Mouse (Mus musculus) kidney, embryonic 16.5 days (tissue): ENCODE measurements around the gene AC161166.1. TPM values are rescaled to one million over a fixed set of nuclear protein-coding genes. Genes with fewer than 3 reads are reported as not detected.
"Not testable (repeated sequence)": the region's sequence is repeated elsewhere in the genome, so short reads cannot be mapped to it uniquely, and the experiment has no call there.

Experiments
- ATAC-seq: fragments of 200-750 bp; cut with Nextera tagmentation; 2 replicates; pipeline ENCODE4 v1.8.0; 2017; ENCODE audit warnings: moderate TSS enrichment; ENCODE audit not compliant: low FRiP score, low TSS enrichment
- H3K27ac ChIP-seq: fragments of 300-500 bp; sonication (generic); 2 replicates; pipeline ENCODE4 v1.5.1; 2014; ENCODE audit warnings: low read length
- H3K27me3 ChIP-seq: fragments of 300-500 bp; sonication (generic); 2 replicates; pipeline ENCODE4 v1.6.1; 2014; ENCODE audit warnings: low read length, control low read depth, mixed read lengths; ENCODE audit not compliant: insufficient read depth
- H3K36me3 ChIP-seq: fragments of 300-500 bp; sonication (generic); 2 replicates; pipeline ENCODE4 v1.6.1; 2014; ENCODE audit warnings: low read length, control low read depth, mixed read lengths; ENCODE audit not compliant: insufficient read depth
- H3K4me1 ChIP-seq: fragments of 300-500 bp; sonication (generic); 2 replicates; pipeline ENCODE4 v1.6.1; 2014; ENCODE audit warnings: low read length, control low read depth, mixed read lengths; ENCODE audit not compliant: insufficient read depth
- H3K4me2 ChIP-seq: fragments of 300-500 bp; sonication (generic); replicated peaks from 2 replicates; pipeline ENCODE4 v1.6.1; 2014; ENCODE audit warnings: low read depth, low read length
- H3K4me3 ChIP-seq: fragments of 300-500 bp; sonication (generic); 2 replicates; pipeline ENCODE4 v1.5.1; 2014; ENCODE audit warnings: mild to moderate bottlenecking, low read length
- H3K9ac ChIP-seq: fragments of 300-500 bp; sonication (generic); replicated peaks from 2 replicates; pipeline ENCODE4 v1.6.1; 2014; ENCODE audit warnings: low read length
- H3K9me3 ChIP-seq: fragments of 300-500 bp; sonication (generic); 2 replicates; pipeline ENCODE4 v1.6.1; 2016; ENCODE audit warnings: low read length, control low read depth
- WGBS: fragments of 180-500 bp; shearing (Covaris S2); extraction: QIAGEN DNeasy Blood & Tissue Kit; methylation state at CpG from one replicate; pipeline ENCODE4 v1.1.7; 2014; 5-methylcytosine and 5-hydroxymethylcytosine counted together
- polyA plus RNA-seq: library from polyadenylated mRNA; unstranded; fragments of >200 nt; fragmentation: Nextera tagmentation; extraction: Ambion mirVana; gene quantifications from 2 replicates; pipeline ENCODE4 v1.2.1, GENCODE M21; 2015

Gene AC161166.1
- polyA plus RNA-seq, 1 experiment from 2014 or later, result 0.42 TPM

- WGBS, result 41% methylated on average over 7 of the region's 7 CpGs
- Histone ChIP-seq H3K36me3 (no peaks in the 10 kb centered on the region), H3K4me2 (no peak overlapping the region), H3K27me3 (peaks cover 26% of the 10 kb centered on the region), H3K4me1 (peaks cover 26% of the 10 kb centered on the region), H3K4me3 (no peak overlapping the region), H3K27ac (no peak overlapping the region), H3K9me3 (0 out of 2 replicates have a peak, but pooled peaks cover 4% of the 10 kb centered on the region), H3K9ac (no peak overlapping the region)
- no peak for ATAC-seq
Measured at GRCm38 (mm10) chr7:24500929-24501328, 11.3 kb downstream of the AC161166.1 start.

GRCm38 (mm10) chr7:24499856-24500577 lies 12.2 kb downstream of the AC161166.1 start:
- peak overlapping the region; percentile 44 for H3K4me3 ChIP-seq
- peak; percentile 80 for ATAC-seq
- H3K4me2 ChIP-seq, result peak overlapping the region; percentile 67
- H3K36me3 ChIP-seq, result no peaks in the 10 kb centered on the region
- H3K9ac ChIP-seq, result peak overlapping the region; percentile 54
- 7% methylated on average over 43 of the region's 43 CpGs for WGBS
- no peak overlapping the region for H3K27ac ChIP-seq
- H3K4me1 ChIP-seq, result peaks cover 19% of the 10 kb centered on the region
- H3K9me3 ChIP-seq, result 0 out of 2 replicates have a peak, but pooled peaks cover 4% of the 10 kb centered on the region
- peaks cover 26% of the 10 kb centered on the region for H3K27me3 ChIP-seq

GRCm38 (mm10) chr7:24488303-24488702 lies 24.0 kb downstream of the AC161166.1 start:
- H3K27ac ChIP-seq, result no peak overlapping the region
- H3K9ac ChIP-seq, result no peak overlapping the region
- WGBS, result 87% methylated on average over 8 of the region's 8 CpGs
- no peak overlapping the region for H3K4me2 ChIP-seq
- ATAC-seq, result no peak
- no peak overlapping the region for H3K4me3 ChIP-seq
- H3K4me1 ChIP-seq, result peaks cover 12% of the 10 kb centered on the region
- no peaks in the 10 kb centered on the region for H3K9me3 ChIP-seq
- no peaks in the 10 kb centered on the region; the same call in 1 of the 2 replicates for H3K27me3 ChIP-seq
- H3K36me3 ChIP-seq, result no peaks in the 10 kb centered on the region

- Histone ChIP-seq H3K27ac (no peak overlapping the region), H3K4me2 (no peak overlapping the region), H3K4me1 (peaks cover 12% of the 10 kb centered on the region), H3K4me3 (no peak overlapping the region), H3K9me3 (no peaks in the 10 kb centered on the region), H3K9ac (no peak overlapping the region), H3K27me3 (peaks cover 6% of the 10 kb centered on the region), H3K36me3 (no peaks in the 10 kb centered on the region)
- 30% methylated on average over 3 of the region's 3 CpGs for WGBS
- 0 out of 2 replicates have a peak, but pooled peaks have one; percentile 17 for ATAC-seq
Measured at GRCm38 (mm10) chr7:24487403-24487802, 24.9 kb downstream of the AC161166.1 start.

- Histone ChIP-seq H3K4me3 (no peak overlapping the region), H3K4me2 (0 out of 2 replicates have a peak overlapping the region, but pooled peaks have one; percentile 26), H3K27me3 (peaks cover 6% of the 10 kb centered on the region), H3K36me3 (no peaks in the 10 kb centered on the region), H3K9ac (no peak overlapping the region), H3K9me3 (no peaks in the 10 kb centered on the region), H3K27ac (no peak overlapping the region), H3K4me1 (peaks cover 13% of the 10 kb centered on the region)
- peak; percentile 53 for ATAC-seq
- WGBS, result 29% methylated on average over 9 of the region's 9 CpGs
Measured at GRCm38 (mm10) chr7:24486654-24487130, 25.6 kb downstream of the AC161166.1 start.

GRCm38 (mm10) chr7:24485481-24485880 lies 26.8 kb downstream of the AC161166.1 start:
- Histone ChIP-seq H3K4me1 (peaks cover 20% of the 10 kb centered on the region), H3K9me3 (no peaks in the 10 kb centered on the region), H3K27me3 (peaks cover 10% of the 10 kb centered on the region), H3K4me3 (no peak overlapping the region), H3K36me3 (no peaks in the 10 kb centered on the region), H3K9ac (no peak overlapping the region), H3K4me2 (no peak overlapping the region), H3K27ac (no peak overlapping the region)
- ATAC-seq, result no peak
- 87% methylated on average over 9 of the region's 9 CpGs for WGBS

- not testable (repeated sequence) for H3K9ac ChIP-seq, ATAC-seq, H3K4me2 ChIP-seq, H3K9me3 ChIP-seq, H3K36me3 ChIP-seq, H3K4me3 ChIP-seq, H3K27ac ChIP-seq
- Histone ChIP-seq H3K27me3 (peaks cover 12% of the 10 kb centered on the region), H3K4me1 (peaks cover 20% of the 10 kb centered on the region)
- WGBS, result 37% methylated on average over 6 of the region's 6 CpGs
Measured at GRCm38 (mm10) chr7:24483291-24483690, 29.0 kb downstream of the AC161166.1 start.

GRCm38 (mm10) chr7:24482208-24483020 lies 29.8 kb downstream of the AC161166.1 start:
- no peak overlapping the region for H3K27ac ChIP-seq
- 3% methylated on average over 26 of the region's 38 CpGs for WGBS
- peaks cover 20% of the 10 kb centered on the region for H3K4me1 ChIP-seq
- peak; percentile 40 for ATAC-seq
- peak overlapping the region; percentile 99 for H3K4me2 ChIP-seq
- H3K36me3 ChIP-seq, result no peaks in the 10 kb centered on the region
- H3K4me3 ChIP-seq, result peak overlapping the region; percentile 71
- peak overlapping the region; percentile 72 for H3K9ac ChIP-seq
- no peaks in the 10 kb centered on the region for H3K9me3 ChIP-seq
- H3K27me3 ChIP-seq, result peaks cover 12% of the 10 kb centered on the region

- H3K27me3 ChIP-seq, result peaks cover 12% of the 10 kb centered on the region
- H3K9me3 ChIP-seq, result no peaks in the 10 kb centered on the region
- peak within 1 kb of the TSS; percentile 71 for H3K4me3 ChIP-seq
- H3K9ac ChIP-seq, result peak within 1 kb of the TSS; percentile 72
- under 1% methylated on average over 50 of the region's 83 CpGs for WGBS
- ATAC-seq, result peak; percentile 83
- H3K4me2 ChIP-seq, result peak within 1 kb of the TSS; percentile 99
- no peaks in the 10 kb centered on the region for H3K36me3 ChIP-seq
- H3K27ac ChIP-seq, result no peak within 1 kb of the TSS
- peaks cover 14% of the 10 kb centered on the region for H3K4me1 ChIP-seq
Measured at GRCm38 (mm10) chr7:24481474-24482207, 30.6 kb downstream of the AC161166.1 start, which contains the start of gene Cadm4. Cadm4 (plus strand) TSS chr7:24482023.
